Mouse (Mus musculus): ENCODE results near the gene Zfp978. TPM values are rescaled to one million over a fixed set of nuclear protein-coding genes. Genes with fewer than 3 reads are reported as not detected.
"Not testable (repeated sequence)": the region's sequence is repeated elsewhere in the genome, so short reads cannot be mapped to it uniquely, and the experiment has no call there.

Zfp978 gene
- not detected for total RNA-seq (2021)

GRCm38 (mm10) chr4:147361003-147361402 lies at the start of gene Zfp978:
Zfp978 (plus strand) TSS chr4:147361303.
- not testable (repeated sequence) for DNase-seq (ENCODE audit: extremely low spot score in 1 of 2, low spot score in 1 of 2)

DNA sequence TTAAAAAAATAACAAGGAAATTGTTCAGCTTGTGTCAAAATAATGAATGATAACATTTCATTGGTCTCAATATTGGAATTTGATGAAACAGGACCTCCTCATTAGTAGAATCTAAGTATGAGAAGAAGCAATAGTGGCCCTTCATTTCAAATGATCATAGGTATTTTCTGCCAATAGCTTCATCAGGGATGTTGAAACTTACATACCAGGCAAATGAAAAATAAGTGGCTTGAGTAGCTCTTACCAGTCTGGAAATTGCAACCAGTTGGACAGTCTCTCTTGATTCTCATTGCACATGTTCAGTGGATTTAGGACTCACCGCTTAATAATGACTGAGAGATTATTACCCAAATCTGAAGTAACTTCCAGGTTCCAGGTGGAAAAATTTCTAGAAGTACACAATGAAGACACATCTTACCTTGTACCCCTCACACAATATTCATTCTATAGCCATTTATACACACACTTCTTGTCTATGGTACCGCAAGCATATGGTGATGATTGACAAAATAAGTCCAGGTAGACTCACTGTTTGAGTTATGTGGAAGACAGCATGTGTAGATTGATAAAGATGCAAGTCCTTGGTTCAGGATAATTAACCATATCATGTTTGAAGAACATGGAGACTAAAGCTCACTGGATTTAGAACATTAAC lies 25.9 kb upstream of the Zfp978 start:
- not testable (repeated sequence) for DNase-seq (ENCODE audit: extremely low spot score in 1 of 2, low spot score in 1 of 2)

- not testable (repeated sequence) for DNase-seq (ENCODE audit: extremely low spot score in 1 of 2, low spot score in 1 of 2)
Observed at GRCm38 (mm10) chr4:147335691-147336367, 25.3 kb upstream of the Zfp978 start.

DNA sequence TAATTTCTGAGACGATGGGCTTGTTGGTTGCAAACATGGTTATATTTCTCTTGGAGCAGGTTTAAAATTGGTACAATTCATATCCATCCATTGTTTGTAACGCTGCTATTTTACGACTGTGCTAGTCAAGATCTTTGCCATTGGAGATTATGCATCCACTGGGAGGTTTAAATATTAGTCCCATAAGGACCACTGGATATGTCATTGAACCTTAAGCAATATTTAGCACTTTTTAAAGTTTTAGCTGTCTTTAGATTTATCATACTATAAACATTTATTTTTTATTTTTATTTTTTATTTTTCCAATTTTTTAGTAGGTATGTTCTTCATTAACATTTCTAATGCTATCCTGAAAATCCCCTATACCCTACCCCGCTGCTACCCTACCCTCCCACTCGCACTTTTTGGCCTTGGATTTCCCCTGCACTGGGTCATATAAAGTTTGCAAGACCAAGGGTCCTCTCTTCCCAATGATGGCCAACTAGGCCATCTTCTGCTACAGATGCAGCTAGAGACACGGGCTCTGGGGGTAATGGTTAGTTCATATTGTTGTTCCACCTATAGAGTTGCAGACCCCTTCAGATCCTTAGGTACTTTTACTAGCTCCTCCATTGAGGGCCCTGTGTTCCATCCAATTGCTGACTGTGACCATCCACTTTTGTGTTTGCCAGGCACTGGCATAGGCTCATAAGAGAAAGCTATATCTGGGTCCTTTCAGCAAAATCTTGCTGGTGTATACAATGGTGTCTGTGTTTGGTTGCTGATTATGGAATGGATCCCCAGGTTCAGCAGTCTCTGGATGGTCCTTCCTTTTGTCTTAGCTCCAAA lies 24.5 kb upstream of the Zfp978 start:
- DNase-seq (ENCODE audit: extremely low spot score in 1 of 2, low spot score in 1 of 2): not testable (repeated sequence)

DNA sequence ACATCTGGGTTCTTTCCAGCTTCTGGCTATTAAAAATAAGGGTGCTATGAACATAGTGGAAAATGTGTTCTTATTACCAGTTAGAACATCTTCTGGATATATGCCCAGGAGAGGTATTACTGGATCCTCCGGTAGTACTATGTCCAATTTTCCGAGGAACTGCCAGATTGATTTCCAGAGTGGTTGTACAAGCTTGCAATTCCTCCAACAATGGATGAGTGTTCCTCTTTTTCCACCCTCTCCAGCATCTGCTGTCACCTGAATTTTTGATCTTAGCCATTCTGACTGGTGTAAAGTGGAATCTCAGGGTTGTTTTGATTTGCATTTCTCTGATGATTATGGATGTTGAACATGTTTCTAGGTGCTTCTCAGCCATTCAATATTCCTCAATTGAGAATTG lies 23.6 kb upstream of the Zfp978 start:
- not testable (repeated sequence) for DNase-seq (ENCODE audit: extremely low spot score in 1 of 2, low spot score in 1 of 2)

DNA sequence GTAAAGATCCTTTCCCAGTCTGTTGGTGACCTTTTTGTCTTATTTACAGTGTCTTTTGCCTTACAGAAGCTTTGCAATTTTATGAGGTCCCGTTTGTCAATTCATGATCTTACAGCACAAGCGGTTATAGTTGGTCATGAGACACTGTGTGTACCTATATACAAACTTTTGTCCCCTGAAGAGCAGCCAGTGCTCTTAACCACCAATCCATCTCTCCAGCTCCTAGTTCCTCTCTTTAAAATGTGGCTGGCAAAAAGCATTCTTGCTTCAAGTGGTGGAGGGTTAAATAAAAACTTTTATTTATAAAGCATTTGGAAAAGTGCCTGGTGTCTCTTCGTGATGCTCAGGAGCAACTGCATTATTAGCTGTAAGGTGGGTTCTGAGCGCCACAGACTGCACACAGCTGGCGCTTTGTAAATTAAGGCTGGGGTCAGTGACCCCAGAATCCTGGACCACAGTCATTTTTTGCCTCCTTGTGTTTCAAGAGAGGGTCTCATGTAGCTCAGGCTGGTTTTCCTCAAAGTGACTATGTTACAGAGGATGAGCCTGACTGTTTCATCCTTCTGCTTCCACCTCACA lies 23.0 kb upstream of the Zfp978 start:
- DNase-seq (ENCODE audit: extremely low spot score in 1 of 2, low spot score in 1 of 2): no peak

DNA sequence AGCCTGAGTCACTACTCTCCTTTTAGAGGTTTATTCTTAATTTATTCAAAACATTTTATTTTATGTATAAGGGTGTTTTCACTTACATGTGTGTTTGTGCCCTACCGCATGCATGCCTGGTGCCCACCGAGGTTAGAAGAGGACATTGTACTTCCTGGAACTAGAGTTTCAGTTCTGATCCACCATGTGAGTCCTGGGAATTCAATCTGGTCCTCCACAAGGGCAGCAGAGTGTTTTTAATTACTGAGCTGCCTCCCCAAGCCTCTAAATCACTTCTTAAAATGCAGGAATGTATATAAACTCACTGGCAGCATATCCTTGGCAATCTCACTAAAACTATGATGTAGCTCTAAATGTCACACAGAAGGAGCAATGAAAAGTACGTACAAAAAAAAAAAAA lies 22.4 kb upstream of the Zfp978 start:
- not testable (repeated sequence) for DNase-seq (ENCODE audit: extremely low spot score in 1 of 2, low spot score in 1 of 2)

GRCm38 (mm10) chr4:147339601-147340219 lies 21.4 kb upstream of the Zfp978 start:
- DNase-seq (ENCODE audit: extremely low spot score in 1 of 2, low spot score in 1 of 2): not testable (repeated sequence)

GRCm38 (mm10) chr4:147340236-147340635 lies 20.9 kb upstream of the Zfp978 start:
- not testable (repeated sequence) for DNase-seq (ENCODE audit: extremely low spot score in 1 of 2, low spot score in 1 of 2)

GRCm38 (mm10) chr4:147340876-147341275 lies 20.2 kb upstream of the Zfp978 start:
- DNase-seq (ENCODE audit: extremely low spot score in 1 of 2, low spot score in 1 of 2): not testable (repeated sequence)

DNA sequence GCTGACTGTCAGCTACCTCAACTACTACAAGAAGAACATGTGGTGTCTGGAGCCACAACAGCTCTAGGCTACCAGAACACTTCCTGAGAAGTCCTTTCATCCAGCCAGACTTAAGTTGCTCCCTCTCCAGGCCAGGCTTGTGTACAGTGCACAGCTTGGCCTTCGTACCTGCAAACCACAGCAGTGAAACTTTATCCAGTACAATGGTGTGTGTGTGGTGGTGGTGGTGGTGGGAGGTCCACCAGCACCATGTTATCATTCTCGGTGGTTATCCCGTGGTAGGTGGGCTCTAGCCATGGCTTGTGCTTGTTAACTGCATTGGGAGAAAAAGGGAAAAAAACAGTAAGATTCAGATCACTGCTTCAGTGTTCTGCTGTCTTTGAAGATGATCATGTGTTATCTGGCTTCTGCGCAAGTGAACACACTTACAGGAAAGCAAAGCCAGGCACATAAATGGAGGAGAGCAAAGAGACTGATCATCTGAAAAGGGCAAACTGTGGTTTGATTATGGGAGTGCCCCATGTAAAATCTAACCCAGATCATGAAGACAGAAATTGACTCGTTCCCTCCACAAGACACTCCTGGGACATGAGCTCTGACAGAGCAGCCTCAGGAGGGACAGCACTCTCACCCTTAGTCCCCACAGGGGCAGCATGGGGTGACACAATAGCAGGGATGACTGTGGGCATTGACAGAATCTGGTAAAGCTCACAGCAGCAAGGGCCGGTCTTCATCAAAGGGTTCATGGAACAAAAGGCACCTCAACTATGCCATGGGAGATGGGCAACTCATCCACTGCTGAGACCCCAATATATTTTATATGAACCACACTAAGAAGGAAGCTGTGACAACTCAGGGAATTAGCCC lies 17.8 kb upstream of the Zfp978 start:
- DNase-seq (ENCODE audit: extremely low spot score in 1 of 2, low spot score in 1 of 2): not testable (repeated sequence)

GRCm38 (mm10) chr4:147345061-147345554 lies 16.0 kb upstream of the Zfp978 start:
- not testable (repeated sequence) for DNase-seq (ENCODE audit: extremely low spot score in 1 of 2, low spot score in 1 of 2)

GRCm38 (mm10) chr4:147346361-147347035 lies 14.6 kb upstream of the Zfp978 start:
- DNase-seq (ENCODE audit: extremely low spot score in 1 of 2, low spot score in 1 of 2): not testable (repeated sequence)

DNA sequence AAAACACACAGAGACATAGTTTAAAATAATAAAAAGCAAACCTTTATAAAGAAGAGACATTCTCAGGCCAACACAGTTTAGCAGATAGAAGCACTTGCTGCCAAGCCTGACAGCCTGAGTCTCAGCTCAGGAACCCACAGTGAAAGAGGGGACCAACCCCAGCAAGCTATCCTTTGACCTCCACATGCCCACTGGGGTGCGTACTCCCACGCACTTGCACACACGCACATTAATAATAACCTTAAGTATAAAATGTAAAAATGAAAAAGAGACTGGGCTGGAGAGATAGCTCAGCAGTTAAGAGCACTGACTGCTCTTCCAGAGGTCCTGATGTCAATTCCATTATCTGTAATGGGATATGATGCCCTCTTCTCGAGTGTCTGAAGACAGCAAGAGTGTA lies 13.8 kb upstream of the Zfp978 start:
- not testable (repeated sequence) for DNase-seq (ENCODE audit: extremely low spot score in 1 of 2, low spot score in 1 of 2)

GRCm38 (mm10) chr4:147347880-147348279 lies 13.2 kb upstream of the Zfp978 start:
- DNase-seq (ENCODE audit: extremely low spot score in 1 of 2, low spot score in 1 of 2): not testable (repeated sequence)

DNA sequence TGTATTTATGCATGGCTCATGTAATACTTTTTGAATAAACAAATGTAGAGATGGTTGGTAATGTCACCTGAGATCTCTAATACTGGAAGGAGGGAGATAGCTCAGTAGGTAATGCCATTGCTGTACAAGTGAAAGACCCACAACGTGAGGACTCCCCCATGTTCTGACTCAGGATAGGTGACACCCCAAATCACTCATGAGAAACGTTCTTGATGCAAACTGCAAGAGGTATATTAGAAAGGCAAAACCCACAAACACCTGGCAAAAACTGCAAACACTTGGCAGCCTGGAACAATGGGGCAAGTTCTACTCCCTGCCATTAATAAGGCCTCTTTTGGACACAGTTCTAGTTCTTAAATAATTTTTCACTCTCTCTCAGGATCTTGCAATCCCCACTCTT lies 12.7 kb upstream of the Zfp978 start:
- DNase-seq (ENCODE audit: extremely low spot score in 1 of 2, low spot score in 1 of 2): not testable (repeated sequence)

DNA sequence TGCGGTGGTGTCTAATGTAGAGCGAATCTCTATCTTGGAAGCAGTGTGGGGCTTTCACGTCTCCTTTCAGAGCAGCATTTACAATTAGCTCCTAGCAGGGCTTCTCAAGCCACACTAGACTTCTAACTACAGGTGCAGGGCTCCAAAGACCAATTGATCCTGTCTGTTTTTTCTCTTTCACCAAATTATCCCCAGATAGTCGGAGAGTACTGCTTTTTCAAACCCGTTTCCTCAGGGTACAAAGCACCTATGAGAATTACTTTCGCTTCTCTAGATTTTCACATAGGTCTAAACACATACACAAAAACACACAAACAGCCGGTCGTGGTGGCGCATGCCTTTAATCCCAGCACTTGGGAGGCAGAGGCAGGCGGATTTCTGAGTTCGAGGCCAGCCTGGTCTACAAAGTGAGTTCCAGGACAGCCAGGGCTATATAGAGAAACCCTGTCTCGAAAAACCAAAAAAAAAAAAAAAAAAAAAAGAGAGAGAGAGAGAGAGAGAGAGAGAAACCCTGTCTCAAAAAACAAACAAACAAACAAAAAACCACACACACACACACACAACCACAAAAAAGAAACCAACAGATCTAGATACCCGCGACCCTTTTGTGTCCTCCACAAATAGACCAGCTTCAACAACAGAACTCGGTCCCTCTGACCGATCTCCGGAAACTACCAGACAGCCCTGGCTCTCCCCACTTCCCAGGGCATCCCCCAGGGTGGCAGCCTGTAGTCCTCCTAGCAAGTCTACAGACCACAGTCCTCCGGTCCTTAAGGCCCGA lies 12.0 kb upstream of the Zfp978 start:
- not testable (repeated sequence) for DNase-seq (ENCODE audit: extremely low spot score in 1 of 2, low spot score in 1 of 2)

Data from layer of hippocampus, postnatal 25 days (tissue).